Comparison of ENCODE assay signal across 13 mouse cellular contexts in genomic region chr1:184621950-184622349, GRCm38 (mm10).
DNase-seq lines count a peak whose midpoint lies in the region; ATAC-seq and TF ChIP-seq lines count a peak whose summit lies in the region.
"Had no signal": no experiment of that assay in that cellular context is flagged by ENCODE, and none has a peak within 500 bp of the region (broad histone marks: within the 10 kb centered on the region; RNA-seq: fewer than 3 reads in every experiment).

No protein-coding gene starts in this region.

- no peak overlapping the region for H3K27ac ChIP-seq in lung, embryonic 14.5 days (ENCODE audit: low read depth)
- H3K27ac ChIP-seq: hindbrain, embryonic 14.5 days; kidney, embryonic 15.5 days had no signal

- peak; percentile 21 for DNase-seq in embryo, embryonic 11 days
- no peak for DNase-seq in embryo, embryonic 10 days (ENCODE audit: low spot score)
- DNase-seq in ovary, adult 18-20 months (ENCODE audit: low spot score), result peak; percentile 11
- DNase-seq in ovary, postnatal 14 days (ENCODE audit: low spot score), result no peak
- peak; percentile 80 for DNase-seq in lung, embryonic 14.5 days
- peak; percentile 30 for DNase-seq in mesoderm, embryonic 11.5 days (ENCODE audit: low read depth, low spot score)
- no peak for DNase-seq in layer of hippocampus, adult 8-10 months (ENCODE audit: low spot score in 2 of 2)
- DNase-seq in adipocyte (ENCODE audit: low spot score), result no peak
- DNase-seq: cerebellum, adult 9-10 months; right cerebral cortex, postnatal 4 days had no signal

- peak; percentile 63 for ATAC-seq in lung, embryonic 14.5 days (ENCODE audit: insufficient read depth)

- H3K4me3 ChIP-seq in lung, embryonic 14.5 days (ENCODE audit: low read depth, low read length), result no peak overlapping the region
- H3K4me3 ChIP-seq: kidney, embryonic 15.5 days; myocyte had no signal

- no peaks in the 10 kb centered on the region for H3K27me3 ChIP-seq in lung, embryonic 14.5 days (ENCODE audit: insufficient read depth, low read length)
- H3K27me3 ChIP-seq: kidney, embryonic 15.5 days had no signal

- WGBS in lung, embryonic 14.5 days, result 21% methylated on average over 15 of the region's 15 CpGs

- H3K9me3 ChIP-seq in lung, embryonic 14.5 days (ENCODE audit: low read depth, low read length), result no peaks in the 10 kb centered on the region
- H3K9me3 ChIP-seq: kidney, embryonic 15.5 days had no signal

- H3K4me1 ChIP-seq in lung, embryonic 14.5 days (ENCODE audit: insufficient read depth), result no peaks in the 10 kb centered on the region

- no peak overlapping the region for H3K9ac ChIP-seq in lung, embryonic 14.5 days
- H3K9ac ChIP-seq: hindbrain, embryonic 14.5 days; kidney, embryonic 15.5 days had no signal

- H3K4me2 ChIP-seq in lung, embryonic 14.5 days, result 0 out of 2 replicates have a peak overlapping the region, but pooled peaks have one; percentile 10
- H3K4me2 ChIP-seq: hindbrain, embryonic 14.5 days; kidney, embryonic 15.5 days had no signal

- no peak for TF ChIP-seq CTCF in lung, embryonic 14.5 days (IDR thresholded peaks at IDR 0.05; ENCODE audit: low read depth)

- H3K36me3 ChIP-seq in lung, embryonic 14.5 days (ENCODE audit: insufficient read depth), result no peaks in the 10 kb centered on the region
- H3K36me3 ChIP-seq: kidney, embryonic 15.5 days had no signal

Comparison
In these comparisons a context has a peak if more than half of its experiments do, and no peak if none do; other contexts are left out.
1. DNase-seq: peak in embryo, embryonic 11 days (single experiment), ovary, adult 18-20 months (single experiment), lung, embryonic 14.5 days (single experiment) and mesoderm, embryonic 11.5 days (single experiment); none in embryo, embryonic 10 days (single experiment), ovary, postnatal 14 days (single experiment), layer of hippocampus, adult 8-10 months (0 of 2) and adipocyte (single experiment).